Comparison of ENCODE assay signal across 9 mouse cellular contexts in genomic region chr11:72487739-72488138, GRCm38 (mm10). TPM values are rescaled to one million over a fixed set of nuclear protein-coding genes. Genes with fewer than 3 reads are reported as not detected.
DNase-seq lines count a peak whose midpoint lies in the region; ATAC-seq and TF ChIP-seq lines count a peak whose summit lies in the region.
"Had no signal": no experiment of that assay in that cellular context is flagged by ENCODE, and none has a peak within 500 bp of the region (broad histone marks: within the 10 kb centered on the region; RNA-seq: fewer than 3 reads in every experiment).

No protein-coding gene starts in this region.

- H3K79me2 ChIP-seq in MEL (ENCODE audit: control insufficient read depth, insufficient read depth, low read length, poor library complexity): no peaks in the 10 kb centered on the region

- TF ChIP-seq CTCF in MEL (IDR thresholded peaks at IDR 0.05 in 2 of 3, conservative IDR thresholded peaks at IDR 0.05 in 1 of 3; ENCODE audit: control insufficient read depth in 1 of 3, insufficient read depth in 1 of 3, low read depth in 2 of 3, low read length in 3 of 3, poor library complexity in 1 of 3, severe bottlenecking in 1 of 3): no peak

- no peaks in the 10 kb centered on the region for H3K36me3 ChIP-seq in heart, embryonic 13.5 days
- H3K36me3 ChIP-seq in MEL (ENCODE audit: control insufficient read depth in 1 of 2, insufficient read depth in 2 of 2, low read length in 2 of 2): peaks cover 0 to 8% of the 10 kb centered on the region in 2 experiments; a peak in 2 of 4 replicates
- H3K36me3 ChIP-seq in hindbrain, embryonic 11.5 days (ENCODE audit: control insufficient read depth, insufficient read depth, low read length): no peaks in the 10 kb centered on the region
- no peaks in the 10 kb centered on the region for H3K36me3 ChIP-seq in midbrain, embryonic 13.5 days

- intact Hi-C loops in heart, postnatal 25 days (cut with DNase I): loop anchor here (2.0 to 5.0 kb wide), 4 partner anchors 17 to 45 kb away; partner anchors contain the start of gene Mybbp1a
- intact Hi-C loops in left cerebral cortex, postnatal 10 days (cut with DNase I): no loop called here

- DNase-seq in heart, postnatal 25 days (ENCODE audit: low spot score): no peak
- DNase-seq in MEL (ENCODE audit: low read depth, low spot score): peak; percentile 47
- DNase-seq in hindbrain, embryonic 11.5 days (ENCODE audit: low spot score): no peak
- DNase-seq in left cerebral cortex, postnatal 10 days (ENCODE audit: extremely low spot score in 1 of 2, low spot score in 2 of 2): no peak
- DNase-seq in layer of hippocampus, postnatal 36 days: no peak
- no peak for DNase-seq in layer of hippocampus, adult 8-10 months (ENCODE audit: low spot score in 2 of 2)
- DNase-seq: thymus, adult 18-20 months had no signal

- H3K4me1 ChIP-seq in heart, embryonic 13.5 days: peaks cover 51% of the 10 kb centered on the region
- peaks cover 0 to 20% of the 10 kb centered on the region in 2 experiments; a peak in 2 of 4 replicates for H3K4me1 ChIP-seq in MEL (ENCODE audit: control insufficient read depth in 1 of 2, insufficient read depth in 2 of 2, low read length in 2 of 2)
- H3K4me1 ChIP-seq in hindbrain, embryonic 11.5 days (replicated peaks; ENCODE audit: control insufficient read depth, insufficient read depth, low read length): peaks cover 2% of the 10 kb centered on the region
- H3K4me1 ChIP-seq in midbrain, embryonic 13.5 days (replicated peaks): peaks cover 52% of the 10 kb centered on the region

- peaks cover 67% of the 10 kb centered on the region for H3K27me3 ChIP-seq in heart, embryonic 13.5 days (replicated peaks)
- H3K27me3 ChIP-seq in MEL (ENCODE audit: control insufficient read depth in 1 of 2, insufficient read depth in 2 of 2, low read length in 2 of 2): peaks cover 0 to 9% of the 10 kb centered on the region in 2 experiments; a peak in 2 of 4 replicates
- H3K27me3 ChIP-seq in hindbrain, embryonic 11.5 days (ENCODE audit: control insufficient read depth, insufficient read depth, low read length): peaks cover 16% of the 10 kb centered on the region
- peaks cover 26% of the 10 kb centered on the region; the same call in 1 of the 2 replicates for H3K27me3 ChIP-seq in midbrain, embryonic 13.5 days

- peak overlapping the region; percentile 71 for H3K4me3 ChIP-seq in heart, embryonic 13.5 days
- H3K4me3 ChIP-seq in MEL (ENCODE audit: control insufficient read depth in 1 of 2, insufficient read depth in 1 of 2, low read depth in 2 of 2, low read length in 2 of 2): no peak overlapping the region
- H3K4me3 ChIP-seq in hindbrain, embryonic 11.5 days (ENCODE audit: low read depth, low read length): peak overlapping the region; percentile 62
- peak overlapping the region; percentile 75 for H3K4me3 ChIP-seq in midbrain, embryonic 13.5 days (replicated peaks)

- H3K4me2 ChIP-seq in heart, embryonic 13.5 days: peak overlapping the region; percentile 90
- H3K4me2 ChIP-seq in hindbrain, embryonic 11.5 days (replicated peaks; ENCODE audit: low read depth, low read length): peak overlapping the region; percentile 82
- peak overlapping the region; percentile 82 for H3K4me2 ChIP-seq in midbrain, embryonic 13.5 days (replicated peaks)

- no peak for TF ChIP-seq RAD21 in MEL (IDR thresholded peaks at IDR 0.05; ENCODE audit: low read depth, low read length)

- no peaks in the 10 kb centered on the region for H3K9me3 ChIP-seq in heart, embryonic 13.5 days
- H3K9me3 ChIP-seq in MEL (replicated peaks; ENCODE audit: insufficient read depth, low read length): no peaks in the 10 kb centered on the region
- no peaks in the 10 kb centered on the region for H3K9me3 ChIP-seq in hindbrain, embryonic 11.5 days (ENCODE audit: control insufficient read depth, low read length)
- H3K9me3 ChIP-seq in midbrain, embryonic 13.5 days: no peaks in the 10 kb centered on the region

- H3K27ac ChIP-seq in heart, embryonic 13.5 days (replicated peaks): 0 out of 2 replicates have a peak overlapping the region, but pooled peaks have one; percentile 12
- H3K27ac ChIP-seq in MEL (ENCODE audit: control insufficient read depth, low read depth, low read length): no peak overlapping the region
- no peak overlapping the region for H3K27ac ChIP-seq in hindbrain, embryonic 11.5 days (ENCODE audit: low read depth, low read length)
- H3K27ac ChIP-seq in midbrain, embryonic 13.5 days: peak overlapping the region; percentile 95; the same call in 1 of the 2 replicates

- no peak for TF ChIP-seq EP300 in MEL (IDR thresholded peaks at IDR 0.05; ENCODE audit: low read depth in 1 of 2, low read length in 2 of 2)

- no peak for TF ChIP-seq POLR2A in MEL (IDR thresholded peaks at IDR 0.05; ENCODE audit: control insufficient read depth in 1 of 2, insufficient read depth in 1 of 2, low read depth in 1 of 2, low read length in 2 of 2, poor library complexity in 1 of 2)

- 80% methylated on average over 2 of the region's 2 CpGs for WGBS in heart, embryonic 13.5 days
- WGBS in hindbrain, embryonic 11.5 days: 82% methylated on average over 2 of the region's 2 CpGs
- 90% methylated on average over 2 of the region's 2 CpGs for WGBS in midbrain, embryonic 13.5 days

- ATAC-seq in heart, embryonic 13.5 days (ENCODE audit: extremely low read depth, insufficient number of reproducible peaks, low FRiP score, low TSS enrichment): no peak
- no peak for ATAC-seq in hindbrain, embryonic 11.5 days (ENCODE audit: low FRiP score)
- no peak for ATAC-seq in midbrain, embryonic 13.5 days

- peak overlapping the region; percentile 83 for H3K9ac ChIP-seq in heart, embryonic 13.5 days
- no peak overlapping the region for H3K9ac ChIP-seq in MEL (ENCODE audit: control insufficient read depth, low read depth, low read length, poor library complexity, severe bottlenecking)
- H3K9ac ChIP-seq in hindbrain, embryonic 11.5 days (ENCODE audit: low read depth, low read length): peak overlapping the region; percentile 79; the same call in 1 of the 2 replicates
- H3K9ac ChIP-seq in midbrain, embryonic 13.5 days (replicated peaks): peak overlapping the region; percentile 93

TF ChIP-seq in MEL, 35 proteins besides CTCF, POLR2A, EP300 and RAD21 (continues in another document):
- TF ChIP-seq MYB (IDR thresholded peaks at IDR 0.05; ENCODE audit: low read depth, low read length) (no peak), NRF1 (IDR thresholded peaks at IDR 0.05; ENCODE audit: insufficient read depth, low read depth, low read length, poor library complexity, severe bottlenecking) (no peak), USF2 (IDR thresholded peaks at IDR 0.05; ENCODE audit: borderline replicate concordance in 1 of 2, insufficient read depth in 1 of 2, low read depth in 1 of 2, low read length in 2 of 2) (no peak), MEF2A (IDR thresholded peaks at IDR 0.05; ENCODE audit: extremely low read depth, insufficient replicate concordance, low read depth, low read length, poor library complexity, severe bottlenecking) (no peak), MYC (IDR thresholded peaks at IDR 0.05; ENCODE audit: low read depth, low read length) (no peak), GABPA (IDR thresholded peaks at IDR 0.05; ENCODE audit: low read depth, low read length) (no peak), MAX (IDR thresholded peaks at IDR 0.05; ENCODE audit: low read length) (no peak), POLR2AphosphoS5 (IDR thresholded peaks at IDR 0.05; ENCODE audit: borderline replicate concordance, low read depth, low read length) (no peak), ELF1 (IDR thresholded peaks at IDR 0.05; ENCODE audit: low read depth, low read length) (no peak), KAT2A (conservative IDR thresholded peaks at IDR 0.05; ENCODE audit: low read depth, low read length) (no peak), ZKSCAN1 (IDR thresholded peaks at IDR 0.05; ENCODE audit: low read depth, low read length) (no peak)

RNA-seq across cellular contexts. Expression of gene Spns2, which starts 2.0 kb away (rescaled TPM):
- 1.9 and 2.4 TPM in 2 replicates for polyA plus RNA-seq in heart, embryonic 13.5 days (2015; fragmentation: Nextera tagmentation; extraction: Ambion mirVana)
- total RNA-seq in heart, postnatal 25 days (2021): 10 to 100 TPM in 1 of 2 experiments, 1 to 10 TPM in 1; 9.2 to 12.9 TPM
- total RNA-seq in MEL (2012; rRNA removed): 0.33 and 0.58 TPM in 2 replicates
- polyA plus RNA-seq in MEL (2012; ENCODE audit: insufficient read depth in 1 of 2, insufficient read length in 2 of 2, low read depth in 1 of 2, low replicate concordance in 2 of 2, missing spikeins in 1 of 2): 1 to 10 TPM in 1 of 2 experiments, not detected in 1; 3.0 TPM
- polyA plus RNA-seq in hindbrain, embryonic 11.5 days (2014; fragmentation: Nextera tagmentation; extraction: Ambion mirVana): 5.3 and 6.2 TPM in 2 replicates
- 6.4 and 7.8 TPM in 2 replicates for polyA plus RNA-seq in midbrain, embryonic 13.5 days (2015; fragmentation: Nextera tagmentation; extraction: Ambion mirVana)
- total RNA-seq in left cerebral cortex, postnatal 10 days (2021): 10 to 100 TPM; 30.8 to 37.4 TPM
- total RNA-seq in layer of hippocampus, postnatal 36 days (2021): 100 to 1,000 TPM in 1 of 2 experiments, 10 to 100 TPM in 1; 91.4 to 129 TPM
- 100 to 1,000 TPM in 1 of 4 experiments, 10 to 100 TPM in 3; 84.0 to 104 (median 92.3) TPM for total RNA-seq in layer of hippocampus, adult 8-10 months (2022)

RNA-seq across cellular contexts. Expression of gene Mybbp1a, which starts 46.6 kb away (rescaled TPM):
- 82.3 and 88.2 TPM in 2 replicates for polyA plus RNA-seq in heart, embryonic 13.5 days (2015; fragmentation: Nextera tagmentation; extraction: Ambion mirVana)
- total RNA-seq in heart, postnatal 25 days (2021): 10 to 100 TPM; 40.9 to 42.8 TPM
- 328 and 344 TPM in 2 replicates for total RNA-seq in MEL (2012; rRNA removed)
- polyA plus RNA-seq in MEL (2012; ENCODE audit: insufficient read depth in 1 of 2, insufficient read length in 2 of 2, low read depth in 1 of 2, low replicate concordance in 2 of 2, missing spikeins in 1 of 2): 1,000 to 10,000 TPM in 1 of 2 experiments, 100 to 1,000 TPM in 1; 602 to 3,394 TPM
- 112 and 145 TPM in 2 replicates for polyA plus RNA-seq in hindbrain, embryonic 11.5 days (2014; fragmentation: Nextera tagmentation; extraction: Ambion mirVana)
- 84.6 and 86.2 TPM in 2 replicates for polyA plus RNA-seq in midbrain, embryonic 13.5 days (2015; fragmentation: Nextera tagmentation; extraction: Ambion mirVana)
- 10 to 100 TPM; 52.8 to 55.9 TPM for total RNA-seq in left cerebral cortex, postnatal 10 days (2021)
- total RNA-seq in layer of hippocampus, postnatal 36 days (2021): 10 to 100 TPM; 51.3 to 52.2 TPM
- 10 to 100 TPM; 55.2 to 64.5 (median 57.8) TPM for total RNA-seq in layer of hippocampus, adult 8-10 months (2022)

RNA-seq across cellular contexts. Expression of gene Ggt6, which starts 52.4 kb away (rescaled TPM):
- not detected in 2 replicates for polyA plus RNA-seq in heart, embryonic 13.5 days (2015; fragmentation: Nextera tagmentation; extraction: Ambion mirVana)
- total RNA-seq in heart, postnatal 25 days (2021): under 1 TPM in 1 of 2 experiments, not detected in 1; 0.31 TPM
- not detected in 2 replicates for total RNA-seq in MEL (2012; rRNA removed)
- under 1 TPM in 1 of 2 experiments, not detected in 1; 0.04 TPM for polyA plus RNA-seq in MEL (2012; ENCODE audit: insufficient read depth in 1 of 2, insufficient read length in 2 of 2, low read depth in 1 of 2, low replicate concordance in 2 of 2, missing spikeins in 1 of 2)
- not detected in 2 replicates for polyA plus RNA-seq in hindbrain, embryonic 11.5 days (2014; fragmentation: Nextera tagmentation; extraction: Ambion mirVana)
- not detected in 2 replicates for polyA plus RNA-seq in midbrain, embryonic 13.5 days (2015; fragmentation: Nextera tagmentation; extraction: Ambion mirVana)
- total RNA-seq in left cerebral cortex, postnatal 10 days (2021): not detected
- not detected for total RNA-seq in layer of hippocampus, postnatal 36 days (2021)
- total RNA-seq in layer of hippocampus, adult 8-10 months (2022): under 1 TPM in 1 of 4 experiments, not detected in 3; 0.23 TPM

Comparison
In these comparisons a context has a peak if more than half of its experiments do, and no peak if none do; other contexts are left out.
1. H3K27ac ChIP-seq: peak in heart, embryonic 13.5 days (single experiment) and midbrain, embryonic 13.5 days (single experiment); none in MEL (single experiment) and hindbrain, embryonic 11.5 days (single experiment).
2. H3K4me3 ChIP-seq: peak in heart, embryonic 13.5 days (single experiment), hindbrain, embryonic 11.5 days (single experiment) and midbrain, embryonic 13.5 days (single experiment); none in MEL (0 of 2).
3. Peak in every context shown above with its lines, with median percentiles within 50 percentile points of each other: H3K4me2 ChIP-seq.